Mouse (Mus musculus): ENCODE results near the gene Qpctl.
"Not testable (repeated sequence)": the region's sequence is repeated elsewhere in the genome, so short reads cannot be mapped to it uniquely, and the experiment has no call there.

The Qpctl gene

GRCm38 (mm10) chr7:19163752-19164151, 14.7 kb upstream of the Qpctl start:
- DNase-seq = no peak

- DNase-seq = no peak
Observed at GRCm38 (mm10) chr7:19162928-19163327, 13.8 kb upstream of the Qpctl start.

- DNase-seq = peak in 1 of 2 experiments; percentile 43
Observed at GRCm38 (mm10) chr7:19160115-19160514, 11.0 kb upstream of the Qpctl start.

GRCm38 (mm10) chr7:19159411-19159810, 10.3 kb upstream of the Qpctl start:
- no peak for DNase-seq

GRCm38 (mm10) chr7:19158601-19159000, 9.5 kb upstream of the Qpctl start:
- no peak for DNase-seq

- DNase-seq = peak; percentile 92
Observed at GRCm38 (mm10) chr7:19157160-19157800, 8.2 kb upstream of the Qpctl start.

- DNase-seq = no peak
Observed at GRCm38 (mm10) chr7:19155825-19156475, 6.9 kb upstream of the Qpctl start.

GRCm38 (mm10) chr7:19154796-19155195, 5.7 kb upstream of the Qpctl start:
- no peak for DNase-seq

- DNase-seq = not testable (repeated sequence)
Observed at GRCm38 (mm10) chr7:19151121-19151520, 2.0 kb upstream of the Qpctl start.

- peak; percentile 98 to 100 for DNase-seq
Observed at GRCm38 (mm10) chr7:19149626-19150025, 535 bp upstream of the Qpctl start, which contains the start of gene Snrpd2. Snrpd2 (plus strand) TSS chr7:19149722.

- no peak for DNase-seq
Observed at GRCm38 (mm10) chr7:19148180-19148874, 764 bp downstream of the Qpctl start.

GRCm38 (mm10) chr7:19147497-19148045, 1.5 kb downstream of the Qpctl start:
- DNase-seq = no peak

- DNase-seq = no peak
Observed at GRCm38 (mm10) chr7:19146793-19147192, 2.3 kb downstream of the Qpctl start.

- peak; percentile 68 to 76 for DNase-seq
Observed at GRCm38 (mm10) chr7:19137380-19137779, 11.7 kb downstream of the Qpctl start.

GRCm38 (mm10) chr7:19136673-19137334, 12.3 kb downstream of the Qpctl start:
- no peak for DNase-seq

GRCm38 (mm10) chr7:19136168-19136567, 12.9 kb downstream of the Qpctl start:
- DNase-seq = no peak

- DNase-seq = peak; percentile 98 to 100
Observed at GRCm38 (mm10) chr7:19131324-19131848, 17.7 kb downstream of the Qpctl start.

- DNase-seq = no peak
Observed at GRCm38 (mm10) chr7:19130657-19131056, 18.4 kb downstream of the Qpctl start.

- DNase-seq = no peak
Observed at GRCm38 (mm10) chr7:19129396-19129795, 19.7 kb downstream of the Qpctl start.

- DNase-seq = no peak
Observed at GRCm38 (mm10) chr7:19127744-19128143, 21.3 kb downstream of the Qpctl start.

GRCm38 (mm10) chr7:19124713-19125112, 24.4 kb downstream of the Qpctl start:
- peak; percentile 27 to 71 for DNase-seq

GRCm38 (mm10) chr7:19121686-19122085, 27.4 kb downstream of the Qpctl start:
- peak in 1 of 2 experiments; percentile 83 for DNase-seq
